Mouse (Mus musculus) ES-Bruce4 (cell line): ENCODE results near the gene Bdh1. TPM values are rescaled to one million over a fixed set of nuclear protein-coding genes. Genes with fewer than 3 reads are reported as not detected.

ENCODE experiments used
- H3K27ac ChIP-seq: 2 replicates; pipeline ENCODE4 v1.5.1; 2012; ENCODE audit warnings: low read length, inconsistent platforms; ENCODE audit not compliant: insufficient read depth
- H3K27me3 ChIP-seq: 2 replicates; pipeline ENCODE4 v1.6.1; 2012; ENCODE audit warnings: mild to moderate bottlenecking, low read length, inconsistent platforms; ENCODE audit not compliant: control insufficient read depth, poor library complexity, insufficient read depth, severe bottlenecking
- H3K36me3 ChIP-seq: 2 replicates; pipeline ENCODE4 v1.6.1; 2012; ENCODE audit warnings: inconsistent platforms, mild to moderate bottlenecking, low read length, moderate library complexity; ENCODE audit not compliant: control insufficient read depth, poor library complexity, insufficient read depth, severe bottlenecking
- H3K4me1 ChIP-seq: one replicate; pipeline ENCODE4 v1.8.1; 2011; ENCODE audit warnings: low read length; ENCODE audit not compliant: control insufficient read depth, insufficient read depth
- H3K4me3 ChIP-seq: 2 replicates; pipeline ENCODE4 v1.5.1; 2011; ENCODE audit warnings: low read depth, mild to moderate bottlenecking, low read length
- H3K9ac ChIP-seq: 2 replicates; pipeline ENCODE4 v1.6.1; 2012; ENCODE audit warnings: low read depth, mild to moderate bottlenecking, inconsistent platforms; ENCODE audit not compliant: poor library complexity, severe bottlenecking
- H3K9me3 ChIP-seq: replicated peaks from 2 replicates; pipeline ENCODE4 v1.6.1; 2012; ENCODE audit warnings: mild to moderate bottlenecking, low read length, inconsistent platforms; ENCODE audit not compliant: control insufficient read depth, poor library complexity, insufficient read depth, severe bottlenecking
- CTCF ChIP-seq: IDR thresholded peaks from one replicate; pipeline ENCODE4 v1.8.1; 2011; ENCODE audit warnings: low read depth, low read length
- EP300 ChIP-seq: IDR thresholded peaks from 2 replicates; pipeline ENCODE4 v1.6.1; 2011; ENCODE audit warnings: low read depth, low read length; ENCODE audit not compliant: insufficient read depth
- POLR2A ChIP-seq: IDR thresholded peaks from one replicate; pipeline ENCODE4 v1.8.1; 2011; ENCODE audit warnings: low read length; ENCODE audit not compliant: insufficient read depth
- polyA plus RNA-seq: library from polyadenylated mRNA; stranded (reverse); fragments of >200 nt; gene quantifications from 2 replicates; pipeline ENCODE4 v1.2.4, GENCODE M21; 2011; ENCODE audit warnings: low read depth; ENCODE audit not compliant: missing spikeins, insufficient read depth, insufficient read length

Gene Bdh1
- polyA plus RNA-seq, 1 experiment, result 14.4 TPM

DNA sequence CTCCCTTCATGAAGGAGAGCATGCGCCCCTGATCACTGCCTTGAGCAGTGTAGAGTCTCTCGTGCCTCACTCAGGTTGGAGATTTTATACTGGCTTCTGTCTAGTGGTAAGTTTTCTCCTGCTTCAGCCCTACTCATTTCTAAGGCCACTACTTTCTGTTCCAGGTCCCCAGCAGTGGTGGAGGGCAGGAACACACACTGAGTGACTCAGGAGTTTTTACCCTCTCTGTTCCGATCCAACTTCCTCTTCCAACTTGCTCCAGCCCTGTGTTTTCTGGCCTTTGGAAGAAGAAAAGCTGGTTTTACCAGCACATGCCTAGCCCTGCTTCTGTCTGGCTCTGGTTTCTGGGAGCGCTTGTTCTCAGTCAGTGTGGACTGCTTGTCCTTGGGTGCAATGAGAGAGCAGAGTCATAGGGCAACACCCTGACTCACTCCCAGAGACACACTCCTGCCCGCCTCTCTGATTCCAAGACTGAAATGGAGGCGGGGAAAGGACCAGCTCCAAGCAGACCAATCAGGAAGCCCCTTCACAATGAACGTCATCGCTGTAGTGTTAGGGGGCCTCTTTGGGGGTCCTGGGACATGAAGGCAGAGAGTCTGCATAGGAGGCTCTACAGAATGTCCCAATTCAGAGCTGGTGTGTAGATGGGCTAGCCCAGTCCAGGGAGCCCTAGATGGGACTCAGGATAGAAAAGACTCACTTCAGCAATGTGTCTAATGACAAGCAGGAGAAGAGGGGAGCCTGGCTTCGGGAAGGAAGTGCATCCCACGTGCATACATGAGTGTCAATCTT is 84.8 kb downstream of the Bdh1 start:
- H3K4me1 ChIP-seq, result no peaks in the 10 kb centered on the region
- H3K27ac ChIP-seq, result peak overlapping the region; percentile 64
- H3K36me3 ChIP-seq, result no peaks in the 10 kb centered on the region
- H3K27me3 ChIP-seq, result no peaks in the 10 kb centered on the region
- peak overlapping the region; percentile 68 for H3K4me3 ChIP-seq
- TF ChIP-seq CTCF, result no peak
- 0 out of 2 replicates have a peak, but pooled peaks have one; percentile 12 for TF ChIP-seq EP300
- peak; percentile 50 for TF ChIP-seq POLR2A
- no peaks in the 10 kb centered on the region for H3K9me3 ChIP-seq
- peak overlapping the region; percentile 41; the same call in 1 of the 2 replicates for H3K9ac ChIP-seq

DNA sequence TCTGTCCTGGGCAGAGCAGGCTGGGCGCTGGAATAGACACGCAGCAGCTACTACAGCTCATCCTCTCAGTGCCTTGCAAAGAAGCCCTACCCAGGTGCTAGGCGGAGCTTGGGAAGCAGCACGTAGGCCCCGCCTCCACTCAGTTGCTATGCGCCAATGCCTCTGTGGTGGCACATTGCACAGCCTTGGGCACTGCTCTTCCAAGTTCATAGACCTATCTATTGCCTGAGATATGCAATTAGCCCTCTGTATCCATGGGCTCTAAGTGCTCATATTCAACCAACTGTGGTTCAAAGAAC is 85.3 kb downstream of the Bdh1 start:
- Histone ChIP-seq H3K36me3 (no peaks in the 10 kb centered on the region), H3K9me3 (no peaks in the 10 kb centered on the region), H3K27ac (no peak overlapping the region), H3K4me1 (no peaks in the 10 kb centered on the region), H3K27me3 (no peaks in the 10 kb centered on the region), H3K9ac (no peak overlapping the region), H3K4me3 (peak overlapping the region; percentile 68)
- TF ChIP-seq CTCF (no peak), POLR2A (peak; percentile 28), EP300 (0 out of 2 replicates have a peak, but pooled peaks have one; percentile 13)

GRCm38 (mm10) chr16:31507794-31508526 is 85.9 kb downstream of the Bdh1 start:
- Histone ChIP-seq H3K4me3 (peak overlapping the region; percentile 44), H3K4me1 (no peaks in the 10 kb centered on the region), H3K27me3 (no peaks in the 10 kb centered on the region), H3K9ac (peak overlapping the region; percentile 53), H3K36me3 (no peaks in the 10 kb centered on the region), H3K27ac (peak overlapping the region; percentile 87), H3K9me3 (no peaks in the 10 kb centered on the region)
- TF ChIP-seq CTCF (no peak), POLR2A (peak; percentile 67), EP300 (no peak)

Other genes starting within 250 kb of the Bdh1 start
- 35.1 and 39.0 TPM in 2 replicates for gene Acap2, start 221.0 kb upstream of the Bdh1 start, polyA plus RNA-seq
- 74.5 and 75.6 TPM in 2 replicates for gene Ppp1r2, start 147.0 kb upstream of the Bdh1 start, polyA plus RNA-seq
- gene Apod, start 107.5 kb upstream of the Bdh1 start, polyA plus RNA-seq, result 0.54 TPM in 1 of 2 replicates, not detected in the other
- 150 and 154 TPM in 2 replicates for gene Dlg1, start 241.2 kb downstream of the Bdh1 start, polyA plus RNA-seq